Mouse (Mus musculus): ENCODE data around the gene Plce1.

Plce1 gene

DNA sequence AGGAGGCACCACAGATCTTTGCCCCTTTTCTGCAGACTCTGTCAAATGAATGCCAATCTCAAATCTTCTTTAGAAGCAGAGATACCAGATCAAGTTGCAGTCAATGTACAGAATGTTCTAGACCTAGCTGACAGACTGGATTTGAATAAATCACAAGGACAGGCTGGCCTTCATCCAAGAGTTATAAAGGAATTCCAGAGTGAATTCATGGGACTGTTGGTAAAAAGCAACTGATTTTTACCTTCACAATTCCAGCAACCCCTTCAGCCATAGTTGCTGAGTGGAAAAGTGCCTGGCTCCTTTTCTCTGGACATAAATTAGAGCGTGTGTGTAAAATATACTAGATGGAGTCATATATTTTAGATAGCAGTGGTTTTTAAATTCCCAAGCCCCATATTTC is 102.0 kb downstream of the Plce1 start:
- DNase-seq (ENCODE audit: low read depth, low spot score) = no peak

DNA sequence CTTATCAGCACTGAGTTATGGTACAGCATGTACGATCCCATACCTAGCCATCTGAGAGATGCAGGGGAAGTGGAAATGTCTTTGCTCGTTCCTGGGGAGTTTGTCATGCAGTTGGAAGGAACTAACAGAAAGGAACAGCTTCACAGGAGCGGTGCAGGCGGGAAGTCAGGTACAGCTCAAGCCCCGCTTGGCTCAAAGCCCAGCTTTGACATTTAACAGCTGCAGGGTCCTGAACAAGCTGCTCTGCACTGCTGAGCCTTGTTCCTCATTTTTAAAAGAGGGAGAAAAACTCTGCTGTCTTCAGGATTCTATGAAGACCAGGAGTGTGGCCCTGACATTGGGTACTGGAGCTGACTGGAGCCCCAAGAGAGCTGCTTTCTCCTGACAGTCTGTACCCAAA is 106.7 kb downstream of the Plce1 start:
- DNase-seq (ENCODE audit: low read depth, low spot score) = no peak

DNA sequence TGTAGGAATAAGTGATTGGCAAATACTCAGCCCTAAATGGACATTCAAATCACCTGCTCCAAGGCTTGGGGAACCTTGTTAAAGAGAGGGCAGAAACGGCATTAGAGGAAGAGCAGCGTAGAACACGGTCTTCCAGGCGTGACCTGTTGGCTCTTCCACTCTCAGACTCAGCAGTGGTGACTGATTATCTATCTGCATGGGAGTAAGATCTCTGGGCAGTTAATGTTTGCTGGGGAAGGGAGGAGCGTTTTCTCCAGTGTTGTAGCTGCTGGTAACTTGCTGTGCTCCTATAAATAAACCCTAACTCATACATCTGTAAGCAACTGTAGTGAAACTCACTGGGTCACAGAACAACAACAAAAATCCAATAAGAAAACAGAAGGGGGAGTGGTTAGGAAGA is 108.6 kb downstream of the Plce1 start:
- DNase-seq (ENCODE audit: low read depth, low spot score) = no peak

DNA sequence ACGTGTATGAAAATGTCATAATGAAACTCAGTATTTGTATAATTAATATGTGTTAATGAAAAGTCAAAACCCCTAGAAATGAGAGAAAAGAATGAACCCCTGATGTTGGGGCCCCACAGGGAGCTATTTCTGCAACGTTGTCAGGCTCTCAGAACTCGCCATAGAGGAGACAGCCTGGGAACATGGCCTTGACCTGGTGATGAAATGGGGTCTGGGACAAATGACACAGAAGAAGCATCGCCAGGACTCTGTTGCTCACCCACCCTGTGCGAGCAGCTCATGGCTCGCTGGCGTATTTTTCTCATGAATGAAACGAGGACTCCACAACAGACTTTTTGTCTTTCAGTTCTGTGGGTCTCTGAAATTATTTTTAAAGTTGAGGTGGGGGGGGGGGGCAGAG is 109.0 kb downstream of the Plce1 start:
- DNase-seq (ENCODE audit: low read depth, low spot score) = no peak

DNA sequence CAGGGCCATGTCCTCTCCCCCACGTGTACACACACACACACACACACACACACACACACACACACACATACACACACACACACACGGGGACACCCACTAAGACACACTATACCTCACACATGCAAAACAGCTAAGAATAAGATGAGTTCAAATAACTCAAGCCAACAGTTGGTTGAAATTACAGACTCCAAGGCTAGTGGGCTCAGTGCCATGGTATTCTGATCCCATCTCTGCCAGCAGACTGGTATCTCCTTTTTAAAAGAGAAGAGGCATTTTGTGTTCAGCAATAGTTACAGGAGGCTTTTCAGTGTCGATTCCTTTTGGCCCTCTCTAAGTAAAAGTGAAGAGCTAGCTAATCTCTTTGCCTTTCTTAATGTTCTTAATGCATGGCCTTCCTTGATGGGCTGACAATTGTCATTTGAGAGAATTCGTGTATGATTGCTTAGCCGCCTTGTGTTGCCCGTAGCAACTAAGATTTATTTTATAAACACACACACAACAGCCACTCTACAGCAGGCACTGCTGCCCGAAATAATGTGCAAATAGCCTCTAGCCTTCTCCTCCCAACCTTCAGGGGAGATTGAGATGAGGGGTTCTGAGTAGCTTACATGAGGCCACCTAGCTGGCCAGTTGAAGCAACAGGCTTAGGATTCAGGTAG is 111.8 kb downstream of the Plce1 start:
- DNase-seq (ENCODE audit: low read depth, low spot score) = no peak

DNA sequence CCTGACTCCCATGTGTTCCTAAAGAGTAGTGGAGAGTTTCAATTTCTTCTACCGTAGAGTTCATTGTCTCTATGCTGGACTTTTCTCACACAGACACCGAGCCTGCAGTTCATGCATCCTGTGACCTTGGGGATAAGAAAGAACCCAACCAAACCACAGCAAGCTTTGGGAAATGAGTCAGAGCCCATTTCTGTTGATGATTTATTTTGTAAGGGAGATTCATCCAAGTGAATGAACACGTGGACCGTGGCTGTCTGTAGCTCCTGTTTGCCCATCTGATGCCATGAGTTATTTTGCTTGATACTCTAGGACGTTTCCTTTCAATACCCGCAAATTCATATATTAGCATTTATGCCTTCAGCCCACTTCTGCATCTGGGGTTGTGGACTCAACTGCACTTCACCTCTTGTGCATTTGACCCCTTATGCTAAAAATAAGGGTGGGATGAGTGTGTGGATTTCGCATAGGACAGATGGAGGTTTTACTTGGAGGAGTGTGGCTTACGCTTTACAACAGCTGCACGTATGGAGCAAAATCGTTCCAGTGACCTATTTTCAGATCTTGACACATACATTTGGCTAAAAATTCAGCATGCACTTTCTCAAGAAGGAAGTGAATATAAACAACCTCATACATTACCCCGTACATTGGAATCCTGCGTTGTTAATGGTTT is 112.5 kb downstream of the Plce1 start:
- DNase-seq (ENCODE audit: low read depth, low spot score) = no peak

DNA sequence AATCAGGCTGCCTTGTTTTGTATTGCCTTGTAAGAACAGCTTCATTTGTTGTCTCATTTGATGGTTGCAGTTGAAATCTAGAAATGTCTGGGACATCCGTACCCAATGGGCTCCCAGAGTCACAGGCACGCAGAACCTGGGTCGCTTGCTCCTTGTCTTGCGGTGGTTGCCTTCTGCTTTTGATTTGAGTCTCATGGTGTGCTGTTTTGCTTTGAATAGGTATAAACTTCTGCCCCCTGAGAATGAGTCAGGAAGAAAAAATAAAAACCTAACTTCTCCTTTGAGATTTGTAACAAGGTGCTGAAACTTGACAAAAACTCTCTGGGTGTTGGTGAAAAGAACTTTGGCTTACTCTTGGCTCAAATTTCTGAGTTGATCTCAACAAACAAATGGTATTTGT is 115.2 kb downstream of the Plce1 start:
- no peak for DNase-seq (ENCODE audit: low read depth, low spot score)

DNA sequence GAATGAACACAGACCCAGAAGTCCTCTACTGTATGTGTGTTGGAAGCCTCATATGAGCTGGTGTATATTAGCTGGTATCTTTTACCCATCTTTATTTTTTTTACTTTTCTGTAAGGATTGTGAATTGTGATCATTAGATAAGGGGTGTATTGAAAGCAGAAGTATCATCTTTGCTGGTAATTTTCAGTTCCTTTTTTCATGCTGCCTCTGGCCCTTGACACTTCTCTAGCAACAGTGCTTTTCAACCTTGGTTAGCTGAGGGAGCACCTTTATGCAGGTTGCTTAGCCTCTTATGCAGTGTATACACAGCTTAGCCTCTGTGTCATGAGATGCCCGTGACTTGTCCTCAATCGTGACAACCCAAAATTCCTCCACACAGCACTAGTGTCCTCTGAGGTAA is 116.5 kb downstream of the Plce1 start:
- no peak for DNase-seq (ENCODE audit: low read depth, low spot score)

DNA sequence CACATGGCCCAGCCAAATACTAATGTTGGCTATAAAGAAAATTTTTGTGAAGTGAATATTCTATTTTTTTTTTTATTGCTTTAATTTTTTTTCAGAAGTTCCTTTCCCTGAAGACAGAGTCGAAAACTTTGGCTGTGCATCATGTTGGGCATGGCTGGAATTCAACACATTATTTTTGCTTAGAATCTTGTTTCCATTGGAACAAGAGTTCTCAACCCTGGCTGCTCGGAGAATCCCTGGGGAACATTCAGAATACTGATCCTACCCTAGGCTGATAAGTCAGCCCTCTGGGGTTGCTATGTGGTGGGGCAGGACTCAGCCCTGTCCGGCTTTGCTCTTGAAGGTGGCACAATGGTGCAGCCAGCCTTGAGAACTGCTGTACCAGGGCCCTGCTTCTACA is 118.1 kb downstream of the Plce1 start:
- no peak for DNase-seq (ENCODE audit: low read depth, low spot score)

DNA sequence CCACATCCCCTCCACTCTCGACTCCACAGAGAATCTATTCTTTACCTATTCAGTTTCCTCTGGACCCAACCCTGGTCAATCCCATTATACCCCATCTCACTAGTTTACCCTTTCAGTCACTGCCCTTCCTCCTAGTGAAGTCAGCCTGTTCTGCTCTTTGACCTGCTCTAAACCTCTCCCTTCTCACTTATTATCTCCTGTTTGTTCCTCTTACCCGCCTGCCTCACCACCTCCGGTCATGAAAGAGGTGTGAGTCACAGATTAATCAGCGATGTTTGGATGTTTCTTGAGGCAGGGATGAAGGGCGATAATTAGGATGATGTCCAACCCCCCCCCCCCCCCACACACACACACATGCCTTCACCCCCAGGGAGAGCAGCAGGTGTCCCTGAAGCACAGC is 120.2 kb downstream of the Plce1 start:
- DNase-seq (ENCODE audit: low read depth, low spot score) = no peak

DNA sequence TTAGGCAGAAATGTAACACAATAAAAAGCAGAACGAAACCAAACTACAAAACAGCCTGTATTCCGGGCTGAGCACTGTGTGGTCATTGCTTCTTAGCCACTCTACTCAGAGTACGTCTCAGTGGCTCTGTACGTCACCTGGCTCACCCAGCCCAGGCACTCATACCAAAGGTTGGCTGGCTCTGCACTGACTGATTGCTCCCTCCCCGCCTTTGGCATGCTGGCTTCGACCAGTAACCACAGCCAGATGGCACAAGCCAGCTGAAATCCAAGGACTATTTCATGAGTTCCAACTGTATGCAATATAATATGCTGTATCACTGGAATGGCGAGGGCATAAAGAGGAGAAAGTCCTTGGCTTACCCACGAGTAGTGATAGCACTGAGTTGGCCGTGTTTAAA is 121.9 kb downstream of the Plce1 start:
- DNase-seq (ENCODE audit: low read depth, low spot score) = no peak

DNA sequence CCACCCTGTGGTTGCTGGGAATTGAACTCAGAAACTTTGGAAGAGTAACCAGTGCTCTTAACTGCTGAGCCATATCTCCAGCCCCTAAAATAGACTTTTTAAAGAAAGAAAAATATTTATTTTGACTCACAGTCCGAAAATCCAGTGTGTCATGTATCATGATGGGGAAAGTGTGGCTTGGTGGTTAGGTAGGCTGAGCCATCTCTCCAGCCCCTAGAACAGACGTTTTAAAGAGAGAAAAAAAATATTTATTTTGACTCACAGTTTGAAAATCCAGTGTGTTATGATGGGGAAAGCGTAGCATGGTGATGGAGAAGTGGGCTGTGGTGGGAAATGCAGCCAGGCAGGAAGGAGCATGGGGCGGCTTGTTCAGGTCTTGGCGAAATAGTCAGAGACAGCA is 126.3 kb downstream of the Plce1 start:
- no peak for DNase-seq (ENCODE audit: low read depth, low spot score)

DNA sequence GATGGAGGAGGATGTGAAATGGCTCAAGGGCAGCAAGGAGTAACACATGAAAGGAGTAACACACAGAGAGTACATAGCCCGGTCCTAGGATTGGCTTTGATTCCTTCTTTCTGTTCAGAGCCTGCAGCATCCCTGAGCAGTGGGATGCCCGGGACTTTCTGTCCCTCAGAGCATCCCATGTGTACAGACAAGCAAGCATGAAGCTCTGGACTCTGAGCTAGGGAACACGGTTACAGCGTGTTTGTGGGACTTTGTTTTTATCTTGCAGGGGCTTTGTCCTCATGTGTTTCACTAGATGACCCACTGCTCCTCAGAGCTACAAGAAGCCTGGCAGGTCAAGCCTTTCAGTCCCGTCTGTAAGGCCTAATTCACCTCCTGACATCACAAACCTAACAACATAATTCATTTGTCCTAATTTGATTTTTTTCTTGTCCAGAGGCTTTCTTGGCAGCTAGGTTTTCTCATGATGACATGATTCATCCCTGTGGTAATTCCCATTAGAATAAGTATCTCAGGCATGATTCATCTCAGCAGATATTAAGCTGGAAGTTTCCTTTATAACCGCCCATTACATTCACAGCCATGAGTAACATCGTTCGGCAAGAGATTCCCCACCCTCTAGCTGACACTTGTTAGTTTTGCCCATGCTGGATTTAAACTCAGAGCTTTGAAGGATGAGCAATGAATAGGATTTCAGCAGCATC is 128.2 kb downstream of the Plce1 start:
- DNase-seq (ENCODE audit: low read depth, low spot score) = no peak

DNA sequence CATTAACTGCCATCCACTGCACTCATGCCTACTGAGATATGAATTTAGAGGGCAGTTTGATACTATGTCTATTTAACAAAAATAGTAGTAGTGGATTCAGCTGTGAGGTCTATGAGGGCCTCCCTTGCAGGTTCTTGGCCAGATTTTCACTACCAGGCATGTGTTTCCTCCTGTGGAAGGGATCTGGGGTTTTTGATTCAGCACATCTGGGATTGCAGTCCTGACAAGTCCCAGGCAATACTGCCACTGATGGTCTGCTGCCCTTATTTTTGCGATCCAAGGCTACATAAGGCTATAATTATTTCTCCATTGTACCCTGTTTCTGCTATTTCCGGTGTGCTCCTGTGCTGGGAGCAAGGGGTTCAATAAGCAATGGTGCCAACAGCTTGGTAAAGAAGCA is 129.4 kb downstream of the Plce1 start:
- DNase-seq (ENCODE audit: low read depth, low spot score) = no peak

DNA sequence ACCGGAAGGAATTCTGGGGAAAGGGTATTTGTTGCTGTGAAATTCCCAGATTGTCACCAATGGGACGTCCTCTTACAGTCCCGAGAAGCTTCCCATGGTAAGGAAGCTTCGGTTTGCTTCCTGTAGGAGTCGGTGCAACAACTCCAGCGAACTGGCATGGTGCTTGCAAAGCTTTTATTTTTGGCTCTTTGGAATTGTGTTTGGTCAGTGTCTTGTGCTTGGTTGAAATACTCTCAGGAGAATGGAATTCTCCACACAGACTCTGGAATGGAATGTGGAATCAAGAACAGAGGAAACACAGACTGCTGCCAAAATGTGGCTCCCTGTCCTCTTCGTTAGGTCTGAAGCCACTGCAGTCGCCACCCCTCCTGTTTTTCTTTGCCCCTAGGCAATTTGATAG is 129.9 kb downstream of the Plce1 start:
- DNase-seq (ENCODE audit: low read depth, low spot score) = no peak

DNA sequence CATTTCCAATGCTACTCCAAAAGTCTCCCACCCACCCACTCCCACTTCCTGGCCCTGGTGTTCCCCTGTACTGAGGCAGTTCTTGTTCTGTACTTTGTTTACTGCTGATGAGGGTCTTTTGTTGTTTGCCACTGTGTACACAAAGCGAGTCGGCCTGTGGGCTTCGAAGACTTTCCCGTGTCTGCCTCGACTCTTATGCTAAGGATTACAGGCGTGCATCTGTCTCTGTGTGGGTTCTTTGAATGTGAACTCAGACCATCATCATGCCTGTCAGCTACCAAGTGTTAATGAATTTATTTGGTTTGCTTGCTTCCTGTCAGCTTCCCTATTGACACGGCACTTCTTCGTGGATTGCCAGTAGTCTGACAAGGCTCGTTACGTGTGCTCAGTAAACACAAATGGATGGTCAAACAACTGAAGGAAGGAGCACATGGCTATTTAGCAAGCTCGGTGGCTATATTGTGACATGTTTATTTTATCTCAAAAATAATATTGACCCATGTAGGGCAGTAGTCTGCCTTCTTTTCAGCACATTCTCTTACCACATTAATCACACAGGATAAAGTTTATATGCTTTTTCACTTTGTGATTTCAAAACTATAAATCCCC is 133.3 kb downstream of the Plce1 start:
- DNase-seq (ENCODE audit: low read depth, low spot score) = no peak

DNA sequence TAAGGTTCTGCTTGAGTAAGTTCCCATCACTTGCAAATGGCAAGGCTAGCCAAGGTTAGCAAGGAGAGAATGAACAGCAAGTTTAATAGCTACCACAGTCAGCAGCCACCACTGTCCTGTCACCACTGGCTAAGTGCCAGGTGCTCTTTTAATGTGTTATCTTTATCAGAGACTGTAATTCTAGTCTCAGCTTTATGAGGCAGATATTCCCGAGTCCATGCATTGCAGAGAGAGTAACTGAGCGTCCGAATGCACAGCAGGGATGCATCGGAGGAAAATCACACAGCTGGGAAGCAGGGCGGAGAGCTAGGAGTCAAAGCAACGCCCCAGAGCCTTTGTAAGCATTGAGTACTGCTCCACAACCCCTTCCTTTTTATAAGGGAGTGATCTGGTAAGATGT is 134.4 kb downstream of the Plce1 start:
- DNase-seq (ENCODE audit: low read depth, low spot score) = no peak

DNA sequence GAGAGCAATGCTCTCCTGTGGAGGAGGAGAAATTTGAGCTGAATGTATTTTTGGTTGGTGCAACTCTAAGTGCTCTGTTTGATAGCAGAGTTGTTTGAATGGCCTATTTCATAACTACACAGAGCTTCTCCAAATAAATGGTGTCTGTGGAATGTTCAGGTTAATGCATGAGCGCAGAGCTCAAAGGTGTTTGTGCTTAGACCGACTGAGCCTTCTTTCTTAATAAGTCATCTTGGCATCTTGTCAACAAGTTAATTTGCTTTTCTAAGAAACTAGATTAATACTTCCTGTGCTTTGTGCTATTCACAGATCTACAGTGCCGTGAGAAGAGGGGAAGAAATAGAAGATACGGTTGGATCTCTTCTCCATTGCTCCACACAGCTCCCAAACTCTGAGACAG is 139.2 kb downstream of the Plce1 start:
- DNase-seq (ENCODE audit: low read depth, low spot score) = no peak

DNA sequence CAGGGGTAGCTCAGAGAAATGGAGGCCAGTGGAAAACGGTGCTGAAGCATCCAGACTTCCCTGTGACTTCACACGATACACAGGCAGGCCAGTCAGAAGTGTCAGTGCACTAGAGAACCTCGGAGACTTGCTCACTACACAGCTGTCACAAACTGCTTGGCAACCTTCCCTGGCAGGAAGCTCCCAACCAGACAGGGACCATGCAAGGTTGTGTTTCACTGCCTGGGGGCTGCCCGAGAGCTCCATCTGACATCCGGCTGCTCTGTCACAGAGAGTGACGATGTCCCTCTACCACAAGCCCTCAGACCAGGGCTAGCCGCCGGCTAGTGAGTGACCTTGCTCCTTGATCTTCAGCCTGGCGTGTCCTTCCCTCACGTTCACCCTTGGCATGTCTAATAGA is 140.6 kb downstream of the Plce1 start:
- no peak for DNase-seq (ENCODE audit: low read depth, low spot score)

DNA sequence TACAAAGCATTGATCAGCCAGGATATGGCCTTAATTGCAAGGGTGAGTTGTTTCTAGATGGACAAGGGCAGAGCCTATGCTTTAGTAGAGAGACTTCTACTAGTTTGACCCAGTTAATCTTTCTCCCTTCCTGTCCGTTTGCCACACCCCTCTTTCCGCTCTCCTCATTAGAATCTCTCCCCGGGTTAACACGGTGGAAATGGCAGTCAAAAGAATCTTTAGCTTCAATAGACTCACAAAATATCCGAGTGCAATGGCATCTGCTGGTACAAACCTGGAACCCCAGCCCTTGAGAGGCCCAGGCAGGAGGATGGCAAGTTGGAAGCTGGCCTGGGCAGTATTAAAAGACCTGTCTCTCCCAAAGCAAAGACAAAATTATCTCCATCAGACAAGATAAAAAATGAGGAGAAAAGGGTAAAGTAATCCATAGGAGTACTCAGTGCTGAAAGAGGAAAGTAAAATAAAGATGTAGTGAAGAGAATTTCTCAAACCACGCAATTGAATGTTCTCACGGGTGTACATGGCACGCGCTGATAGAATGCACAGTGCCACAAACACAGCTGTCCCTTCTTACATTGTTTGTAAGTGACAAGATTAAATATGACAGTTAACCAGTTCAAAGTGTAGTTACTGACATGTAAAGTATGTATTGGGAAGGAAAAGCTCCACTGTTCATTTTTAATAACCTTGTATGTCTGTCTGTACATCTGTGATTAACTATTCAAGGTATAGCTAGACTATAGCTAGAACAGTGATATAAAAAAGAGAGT is 145.5 kb downstream of the Plce1 start:
- DNase-seq (ENCODE audit: low read depth, low spot score) = no peak

DNA sequence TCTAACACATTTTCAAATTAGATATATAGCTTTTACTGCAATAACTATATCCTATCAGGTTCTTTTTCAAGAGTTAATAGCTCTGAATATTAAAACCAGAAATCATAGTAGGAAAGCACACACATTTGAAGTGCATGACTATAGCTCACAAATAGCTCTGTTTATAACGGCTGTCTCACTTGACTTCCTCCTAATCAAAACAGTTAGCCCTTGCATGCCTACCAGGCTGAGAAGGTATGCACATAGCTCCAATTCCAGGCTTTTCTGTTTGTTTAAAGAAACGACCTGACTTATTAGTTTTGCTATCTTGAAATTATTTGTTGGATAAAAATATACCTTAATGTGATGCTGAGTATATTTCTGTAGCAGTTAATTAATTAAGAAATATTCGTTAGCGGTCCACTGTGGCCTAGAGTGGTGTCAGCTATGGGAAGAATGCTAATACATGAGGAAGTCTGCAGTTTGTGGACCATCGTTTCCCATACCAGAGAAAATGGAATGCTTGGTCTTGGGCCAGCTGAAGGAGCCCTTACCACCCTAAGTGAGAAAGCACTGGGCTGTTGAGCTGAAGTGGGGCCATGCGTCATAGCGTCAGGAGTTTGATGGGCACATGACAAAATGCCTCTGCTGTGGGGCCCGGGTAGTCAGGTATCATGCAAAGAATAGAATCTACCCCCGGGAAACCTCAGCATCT is 146.3 kb downstream of the Plce1 start:
- no peak for DNase-seq (ENCODE audit: low read depth, low spot score)
